Mouse (Mus musculus): ENCODE results near the gene 9430097D07Rik. TPM values are rescaled to one million over a fixed set of nuclear protein-coding genes. Genes with fewer than 3 reads are reported as not detected.

Gene 9430097D07Rik
- polyA plus RNA-seq, 1 experiment: not detected

GRCm38 (mm10) chr2:32549764-32550163 lies 25.7 kb downstream of the 9430097D07Rik start:
- Histone ChIP-seq H3K27me3 (ENCODE audit: control insufficient read depth, insufficient read depth, low read length) (no peaks in the 10 kb centered on the region), H3K27ac (ENCODE audit: insufficient read depth, low read length) (no peak overlapping the region), H3K4me3 (ENCODE audit: extremely low read depth, insufficient read depth, insufficient read length) (no peak overlapping the region), H3K4me1 (ENCODE audit: control insufficient read depth, insufficient read depth, insufficient read length) (peaks cover 21% of the 10 kb centered on the region; the same call in 1 of the 2 replicates), H3K36me3 (ENCODE audit: control insufficient read depth, insufficient read depth, low read length) (no peaks in the 10 kb centered on the region)
- no peak for DNase-seq (ENCODE audit: low read depth in 1 of 2, low spot score in 2 of 2)
- TF ChIP-seq CTCF (IDR thresholded peaks at IDR 0.05; ENCODE audit: extremely low read depth, insufficient read depth, insufficient read length, insufficient replicate concordance) (no peak), POLR2A (IDR thresholded peaks at IDR 0.05; ENCODE audit: low read depth, low read length) (no peak)
- 26% methylated on average over 6 of the region's 6 CpGs for WGBS

GRCm38 (mm10) chr2:32549171-32549570 lies 26.3 kb downstream of the 9430097D07Rik start:
- Histone ChIP-seq H3K27me3 (ENCODE audit: control insufficient read depth, insufficient read depth, low read length) (no peaks in the 10 kb centered on the region), H3K4me3 (ENCODE audit: extremely low read depth, insufficient read depth, insufficient read length) (no peak overlapping the region), H3K4me1 (ENCODE audit: control insufficient read depth, insufficient read depth, insufficient read length) (peaks cover 17% of the 10 kb centered on the region; the same call in 1 of the 2 replicates), H3K27ac (ENCODE audit: insufficient read depth, low read length) (no peak overlapping the region), H3K36me3 (ENCODE audit: control insufficient read depth, insufficient read depth, low read length) (no peaks in the 10 kb centered on the region)
- no peak for TF ChIP-seq CTCF (IDR thresholded peaks at IDR 0.05; ENCODE audit: extremely low read depth, insufficient read depth, insufficient read length, insufficient replicate concordance)
- no peak for TF ChIP-seq POLR2A (IDR thresholded peaks at IDR 0.05; ENCODE audit: low read depth, low read length)
- 91% methylated on average over 9 of the region's 9 CpGs for WGBS
- DNase-seq (ENCODE audit: low read depth in 1 of 2, low spot score in 2 of 2): no peak

GRCm38 (mm10) chr2:32547964-32548739 lies 27.3 kb downstream of the 9430097D07Rik start:
- Histone ChIP-seq H3K27ac (ENCODE audit: insufficient read depth, low read length) (no peak overlapping the region), H3K27me3 (ENCODE audit: control insufficient read depth, insufficient read depth, low read length) (no peaks in the 10 kb centered on the region), H3K4me3 (ENCODE audit: extremely low read depth, insufficient read depth, insufficient read length) (no peak overlapping the region), H3K36me3 (ENCODE audit: control insufficient read depth, insufficient read depth, low read length) (no peaks in the 10 kb centered on the region), H3K4me1 (ENCODE audit: control insufficient read depth, insufficient read depth, insufficient read length) (peaks cover 17% of the 10 kb centered on the region; the same call in 1 of the 2 replicates)
- 62% methylated on average over 7 of the region's 7 CpGs for WGBS
- no peak for TF ChIP-seq CTCF (IDR thresholded peaks at IDR 0.05; ENCODE audit: extremely low read depth, insufficient read depth, insufficient read length, insufficient replicate concordance)
- TF ChIP-seq POLR2A (IDR thresholded peaks at IDR 0.05; ENCODE audit: low read depth, low read length): no peak
- no peak for DNase-seq (ENCODE audit: low read depth in 1 of 2, low spot score in 2 of 2)

GRCm38 (mm10) chr2:32547380-32547779 lies 28.1 kb downstream of the 9430097D07Rik start:
- TF ChIP-seq POLR2A (IDR thresholded peaks at IDR 0.05; ENCODE audit: low read depth, low read length) (no peak), CTCF (IDR thresholded peaks at IDR 0.05; ENCODE audit: extremely low read depth, insufficient read depth, insufficient read length, insufficient replicate concordance) (no peak)
- no peak for DNase-seq (ENCODE audit: low read depth in 1 of 2, low spot score in 2 of 2)
- Histone ChIP-seq H3K27me3 (ENCODE audit: control insufficient read depth, insufficient read depth, low read length) (no peaks in the 10 kb centered on the region), H3K4me1 (ENCODE audit: control insufficient read depth, insufficient read depth, insufficient read length) (peaks cover 21% of the 10 kb centered on the region), H3K36me3 (ENCODE audit: control insufficient read depth, insufficient read depth, low read length) (no peaks in the 10 kb centered on the region), H3K4me3 (ENCODE audit: extremely low read depth, insufficient read depth, insufficient read length) (no peak overlapping the region), H3K27ac (ENCODE audit: insufficient read depth, low read length) (no peak overlapping the region; the same call in 1 of the 2 replicates)
- 92% methylated on average over 5 of the region's 5 CpGs for WGBS

- Histone ChIP-seq H3K4me3 (ENCODE audit: extremely low read depth, insufficient read depth, insufficient read length) (no peak overlapping the region), H3K4me1 (ENCODE audit: control insufficient read depth, insufficient read depth, insufficient read length) (peaks cover 25% of the 10 kb centered on the region), H3K27ac (ENCODE audit: insufficient read depth, low read length) (no peak overlapping the region), H3K36me3 (ENCODE audit: control insufficient read depth, insufficient read depth, low read length) (no peaks in the 10 kb centered on the region), H3K27me3 (ENCODE audit: control insufficient read depth, insufficient read depth, low read length) (no peaks in the 10 kb centered on the region)
- WGBS: 97% methylated on average over 1 of the region's 1 CpGs
- TF ChIP-seq CTCF (IDR thresholded peaks at IDR 0.05; ENCODE audit: extremely low read depth, insufficient read depth, insufficient read length, insufficient replicate concordance): no peak
- TF ChIP-seq POLR2A (IDR thresholded peaks at IDR 0.05; ENCODE audit: low read depth, low read length): no peak
- DNase-seq (ENCODE audit: low read depth in 1 of 2, low spot score in 2 of 2): no peak
Measured at GRCm38 (mm10) chr2:32546951-32547350, 28.5 kb downstream of the 9430097D07Rik start.

- Histone ChIP-seq H3K4me3 (ENCODE audit: extremely low read depth, insufficient read depth, insufficient read length) (no peak overlapping the region), H3K27ac (ENCODE audit: insufficient read depth, low read length) (peak overlapping the region; percentile 93), H3K27me3 (ENCODE audit: control insufficient read depth, insufficient read depth, low read length) (no peaks in the 10 kb centered on the region), H3K4me1 (ENCODE audit: control insufficient read depth, insufficient read depth, insufficient read length) (peaks cover 36% of the 10 kb centered on the region), H3K36me3 (ENCODE audit: control insufficient read depth, insufficient read depth, low read length) (no peaks in the 10 kb centered on the region)
- DNase-seq (ENCODE audit: low read depth in 1 of 2, low spot score in 2 of 2): no peak
- TF ChIP-seq CTCF (IDR thresholded peaks at IDR 0.05; ENCODE audit: extremely low read depth, insufficient read depth, insufficient read length, insufficient replicate concordance): no peak
- no peak for TF ChIP-seq POLR2A (IDR thresholded peaks at IDR 0.05; ENCODE audit: low read depth, low read length)
- 43% methylated on average over 3 of the region's 3 CpGs for WGBS
Measured at GRCm38 (mm10) chr2:32543031-32543449, 32.4 kb downstream of the 9430097D07Rik start.

Data from spleen, adult 2 months (tissue).